Mouse (Mus musculus) small intestine, adult 2 months (tissue): Measurements from ENCODE around the gene Gm2663.

Experiments used
- CTCF ChIP-seq: fragments of 200-500 bp; IDR thresholded peaks from 2 replicates; pipeline ENCODE4 v1.5.1; 2012; ENCODE audit warnings: low read depth, mild to moderate bottlenecking, control low read depth, inconsistent platforms, low read length, moderate library complexity, mixed read lengths; ENCODE audit not compliant: insufficient replicate concordance, insufficient read length; ENCODE audit errors: extremely low read depth
- POLR2A ChIP-seq: fragments of 200-500 bp; IDR thresholded peaks from 2 replicates; pipeline ENCODE4 v1.6.1; 2012; ENCODE audit warnings: low read depth, mild to moderate bottlenecking, control low read depth, inconsistent platforms, low read length, moderate library complexity

DNA sequence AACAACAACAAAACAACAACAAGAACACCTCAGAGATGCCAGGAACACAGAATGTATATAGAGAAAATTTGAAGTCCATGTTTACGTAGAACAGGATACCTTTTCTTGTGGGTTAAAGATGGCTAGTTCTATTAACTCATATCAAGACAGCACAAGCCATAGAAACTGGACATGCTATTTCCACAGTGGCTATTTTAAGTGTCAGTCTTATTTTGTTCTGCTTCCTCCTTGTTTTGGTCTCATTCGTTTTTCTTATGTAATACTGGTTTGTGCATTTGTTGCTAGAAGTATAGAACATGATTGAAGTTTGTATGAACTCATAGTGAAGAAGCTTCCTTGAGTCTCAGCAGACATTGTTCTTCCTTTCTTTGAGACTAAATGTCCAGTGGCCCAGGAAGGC, 19.9 kb upstream of the Gm2663 start:
- TF ChIP-seq CTCF (no peak), POLR2A (no peak)
